Mouse (Mus musculus): ENCODE measurements around the gene Rps3a1.
"Not testable (repeated sequence)": the region's sequence is repeated elsewhere in the genome, so short reads cannot be mapped to it uniquely, and the experiment has no call there.

The Rps3a1 gene

GRCm38 (mm10) chr3:86114659-86115338 is 27.7 kb downstream of the Rps3a1 start:
- DNase-seq (ENCODE audit: low spot score) = no peak

DNA sequence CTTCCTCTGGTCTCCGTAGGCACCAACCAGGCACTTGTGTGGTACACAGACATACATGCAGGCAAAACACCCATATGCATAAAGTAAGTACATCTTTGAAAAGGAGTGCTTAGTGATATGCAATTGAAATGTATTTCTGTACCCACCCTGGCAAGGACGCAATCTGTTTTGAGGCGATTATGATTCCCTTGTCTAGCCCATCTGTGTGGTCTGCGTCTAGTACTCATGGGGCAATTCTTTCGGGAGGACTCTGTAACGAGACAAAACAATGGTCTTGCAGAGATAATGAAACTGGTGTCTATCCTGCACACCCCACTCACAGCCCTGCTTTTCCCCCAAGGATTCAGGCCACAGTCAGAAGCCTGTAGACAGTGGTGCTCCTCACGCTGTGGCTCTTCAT is 29.7 kb downstream of the Rps3a1 start:
- DNase-seq (ENCODE audit: low spot score) = no peak

GRCm38 (mm10) chr3:86110077-86110476 is 32.4 kb downstream of the Rps3a1 start:
- no peak for DNase-seq (ENCODE audit: low spot score)

GRCm38 (mm10) chr3:86109099-86109498 is 33.4 kb downstream of the Rps3a1 start:
- DNase-seq (ENCODE audit: low spot score) = no peak

GRCm38 (mm10) chr3:86108576-86108975 is 33.9 kb downstream of the Rps3a1 start:
- DNase-seq (ENCODE audit: low spot score) = peak; percentile 35

- no peak for DNase-seq (ENCODE audit: low spot score)
These were observed 34.6 kb downstream of the Rps3a1 start for GRCm38 (mm10) chr3:86107637-86108539.

DNA sequence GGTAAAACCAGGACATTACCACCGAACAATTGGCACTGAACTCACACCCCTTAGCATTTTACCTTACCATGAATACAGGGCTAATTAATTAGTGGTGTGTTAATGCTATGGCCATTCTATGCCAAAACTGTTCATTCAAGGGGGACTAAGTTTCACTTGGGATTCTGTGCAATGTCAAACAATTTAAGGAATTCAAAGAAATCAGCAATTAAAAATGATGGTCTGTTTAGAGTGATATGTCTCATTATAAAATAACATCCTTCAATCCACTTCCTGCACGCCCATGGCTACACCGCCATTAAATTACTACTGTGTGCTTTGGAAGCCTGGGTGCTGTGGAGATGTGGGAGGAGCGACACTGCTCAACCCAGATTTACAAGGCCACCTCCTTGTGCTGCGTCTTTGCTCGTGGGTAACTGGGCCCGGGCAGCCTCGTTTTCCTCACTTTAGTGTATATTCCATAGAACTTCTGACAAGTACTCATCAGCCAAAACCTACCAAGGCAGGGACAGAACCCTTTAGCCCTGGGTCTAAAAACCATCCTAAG is 36.3 kb downstream of the Rps3a1 start:
- DNase-seq (ENCODE audit: low spot score) = no peak

- no peak for DNase-seq (ENCODE audit: low spot score)
These were observed 37.6 kb downstream of the Rps3a1 start for GRCm38 (mm10) chr3:86104909-86105308.

GRCm38 (mm10) chr3:86104433-86104832 is 38.1 kb downstream of the Rps3a1 start:
- DNase-seq (ENCODE audit: low spot score) = not testable (repeated sequence)

GRCm38 (mm10) chr3:86103449-86104291 is 38.8 kb downstream of the Rps3a1 start:
- DNase-seq (ENCODE audit: low spot score) = no peak

- no peak for DNase-seq (ENCODE audit: low spot score)
These were observed 40.5 kb downstream of the Rps3a1 start for GRCm38 (mm10) chr3:86101956-86102355.

DNA sequence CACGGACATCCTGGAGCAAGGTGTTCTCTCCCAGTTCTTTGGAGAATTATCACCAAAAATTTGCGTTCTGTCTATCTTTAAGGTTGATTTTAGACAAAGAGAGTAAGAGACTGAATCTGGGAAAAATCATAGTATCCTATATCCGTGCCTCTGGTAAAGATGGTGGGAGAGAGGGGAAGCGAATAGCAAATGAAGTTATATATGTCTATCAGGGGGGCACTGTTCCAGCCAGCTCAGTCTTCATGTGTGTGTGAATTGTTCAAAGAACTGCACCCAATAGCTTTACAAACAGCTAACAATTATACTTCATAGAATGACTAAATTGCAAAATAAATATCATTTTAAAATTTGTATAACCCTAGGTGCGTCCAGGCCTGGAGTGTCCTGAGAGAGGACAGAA is 48.6 kb downstream of the Rps3a1 start:
- no peak for DNase-seq (ENCODE audit: low spot score)

DNA sequence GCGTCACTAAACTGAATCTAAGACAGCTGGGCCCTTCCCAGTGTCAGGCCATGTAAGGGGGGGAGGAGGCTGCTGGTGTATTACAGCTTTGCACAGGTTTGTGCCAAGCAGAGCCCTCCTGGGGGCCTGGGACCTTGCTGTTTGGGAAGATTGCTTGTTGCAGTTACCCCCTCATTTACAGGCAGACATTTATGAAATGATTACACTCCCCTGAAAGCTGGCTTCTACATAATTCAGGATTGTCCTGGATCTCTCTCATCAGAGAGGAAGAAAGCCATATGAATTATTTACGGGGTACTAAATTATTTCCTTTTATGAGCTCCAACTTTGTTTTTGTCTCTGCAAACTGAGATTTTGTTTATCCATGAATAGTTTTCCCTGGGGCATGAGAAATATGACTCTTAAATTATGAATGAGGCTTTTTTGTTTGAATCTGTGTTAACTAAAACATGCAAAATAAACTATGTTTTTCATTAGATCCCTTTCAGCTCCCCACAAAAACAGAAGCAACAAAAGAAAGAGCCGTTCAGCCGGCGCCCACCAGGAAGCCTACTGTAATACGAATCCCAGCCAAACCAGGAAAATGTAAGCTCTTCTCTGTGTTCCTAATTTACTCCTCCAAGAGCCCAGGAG is 49.2 kb downstream of the Rps3a1 start:
- no peak for DNase-seq (ENCODE audit: low spot score)
